Mouse (Mus musculus) gastrocnemius, postnatal 25 days (tissue): ENCODE measurements around the gene Ppp1r12b. TPM values are rescaled to one million over a fixed set of nuclear protein-coding genes. Genes with fewer than 3 reads are reported as not detected.

Experiments
- DNase-seq: peaks from one replicate; pipeline ENCODE4 v3.0.0; 2022
- total RNA-seq, 2 experiments: library from RNA; stranded (reverse); gene quantifications; 1 replicate in 1 of 2; 2 replicates in 1 of 2; pipeline ENCODE4 v1.2.3; 2021

Ppp1r12b gene
- total RNA-seq, 2 experiments from 2014 or later = 193 to 200 TPM

DNA sequence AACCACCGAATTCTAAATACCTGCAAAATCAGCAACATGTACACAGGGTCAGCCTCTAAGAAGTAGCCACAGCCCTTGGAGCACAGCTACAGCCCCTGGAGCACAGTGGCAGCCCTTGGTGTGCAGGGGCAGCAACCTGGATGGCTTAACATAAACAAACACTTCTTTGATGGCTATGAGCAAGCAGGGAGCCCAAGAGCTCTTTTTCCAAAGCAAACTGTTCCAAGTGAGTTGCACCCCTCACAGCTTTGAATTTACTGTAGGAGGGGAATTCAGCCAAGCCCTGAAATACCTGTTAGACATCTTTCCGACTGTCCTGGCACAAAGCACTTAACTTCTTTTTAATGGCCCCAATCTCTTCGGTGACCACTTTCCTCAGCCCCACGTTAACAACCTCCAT lies 14.9 kb downstream of the Ppp1r12b start:
- DNase-seq = no peak

DNA sequence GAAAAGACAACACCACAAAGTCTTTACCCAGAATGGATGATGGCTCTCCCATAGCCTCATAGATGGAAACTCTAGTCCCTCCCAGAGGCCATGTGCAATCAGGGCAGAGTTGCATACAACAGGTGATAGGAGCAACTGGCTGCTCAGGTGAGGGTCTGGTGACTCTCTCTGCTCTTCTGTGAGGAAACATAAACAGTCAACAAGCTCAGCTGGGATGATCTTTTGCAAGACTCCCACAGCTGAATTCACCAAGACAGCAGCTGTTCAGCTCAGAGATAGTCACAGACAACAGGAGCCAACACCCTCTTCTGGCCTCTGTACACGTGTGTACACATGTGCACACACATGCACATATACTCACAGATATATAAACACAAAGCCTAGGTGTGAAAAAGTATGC lies 17.5 kb downstream of the Ppp1r12b start:
- no peak for DNase-seq

DNA sequence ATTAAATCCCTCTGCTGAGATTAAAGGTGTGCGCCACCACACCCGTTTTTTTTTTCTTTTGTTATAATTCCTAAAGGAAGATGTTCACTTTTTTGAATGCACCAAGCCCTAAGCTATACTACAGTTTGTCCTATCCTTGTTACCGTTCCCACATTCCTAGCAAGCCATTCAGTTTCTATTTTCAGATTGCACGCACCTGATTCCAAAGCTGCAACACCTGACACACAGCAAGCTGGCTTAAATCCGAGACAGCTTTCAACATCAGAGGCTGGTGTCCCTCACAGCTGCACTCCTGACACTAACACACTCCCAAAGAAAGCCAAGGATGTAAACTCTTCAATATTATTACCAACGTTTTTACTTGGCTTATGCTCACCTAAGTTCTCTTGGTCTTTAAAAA lies 19.4 kb downstream of the Ppp1r12b start:
- no peak for DNase-seq

DNA sequence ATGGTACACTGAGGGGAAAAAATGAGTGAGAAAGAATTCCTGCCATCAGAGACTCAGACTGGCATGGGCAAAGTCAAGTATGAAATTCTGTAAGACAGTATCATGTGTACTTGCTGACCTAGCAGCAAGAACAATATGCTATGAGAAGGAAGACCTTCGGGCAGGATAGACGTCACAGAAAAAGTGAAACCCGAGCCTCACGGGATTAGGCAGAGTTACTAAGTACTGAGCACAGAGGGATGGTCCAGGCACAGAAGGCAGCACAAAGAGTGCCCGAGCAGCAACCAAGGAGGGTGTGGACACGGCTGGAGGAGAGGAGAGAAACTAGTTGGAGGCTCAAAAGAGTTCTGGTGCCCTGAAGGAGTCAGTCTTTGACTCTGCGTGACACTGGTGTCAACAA lies 23.3 kb downstream of the Ppp1r12b start:
- DNase-seq = peak; percentile 72

DNA sequence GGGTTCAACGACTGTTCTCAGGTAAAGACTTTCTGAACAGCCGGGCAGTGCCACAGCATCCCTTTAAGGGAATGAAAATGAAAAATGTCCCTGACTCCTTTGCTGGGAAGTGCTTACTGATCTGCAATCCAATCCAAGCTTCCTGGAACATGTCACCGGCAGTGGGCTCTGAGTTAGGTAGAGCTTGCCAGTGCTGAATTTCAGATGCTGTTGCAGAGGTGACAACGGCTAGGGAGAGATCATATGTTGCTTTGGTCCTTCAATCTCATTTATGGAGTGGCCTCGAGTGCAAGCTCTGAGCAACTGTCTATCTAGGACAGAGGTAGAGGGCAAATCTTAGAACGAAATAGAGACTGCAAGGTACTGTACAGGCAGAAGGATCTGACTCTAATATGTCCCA lies 36.7 kb downstream of the Ppp1r12b start:
- DNase-seq = peak; percentile 70

DNA sequence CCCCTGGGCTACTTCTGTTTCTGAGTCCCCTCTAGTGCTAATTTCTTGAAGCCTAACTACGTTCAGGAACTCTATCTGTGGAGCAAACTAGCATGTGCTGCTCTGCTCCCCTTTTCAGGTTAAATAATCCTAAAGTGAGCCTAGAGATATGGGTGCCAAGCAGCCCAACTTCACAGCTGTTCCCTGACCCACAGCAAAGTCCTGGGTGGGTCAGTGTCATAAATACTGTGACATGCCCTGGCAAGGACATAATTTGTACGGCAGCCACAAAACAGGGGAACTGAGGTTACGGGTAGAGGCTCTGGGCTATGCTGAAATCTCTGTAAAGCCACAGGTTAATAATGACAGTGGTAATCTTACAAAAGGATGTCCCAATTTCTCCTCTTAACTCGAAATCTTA lies 40.3 kb downstream of the Ppp1r12b start:
- peak; percentile 48 for DNase-seq

DNA sequence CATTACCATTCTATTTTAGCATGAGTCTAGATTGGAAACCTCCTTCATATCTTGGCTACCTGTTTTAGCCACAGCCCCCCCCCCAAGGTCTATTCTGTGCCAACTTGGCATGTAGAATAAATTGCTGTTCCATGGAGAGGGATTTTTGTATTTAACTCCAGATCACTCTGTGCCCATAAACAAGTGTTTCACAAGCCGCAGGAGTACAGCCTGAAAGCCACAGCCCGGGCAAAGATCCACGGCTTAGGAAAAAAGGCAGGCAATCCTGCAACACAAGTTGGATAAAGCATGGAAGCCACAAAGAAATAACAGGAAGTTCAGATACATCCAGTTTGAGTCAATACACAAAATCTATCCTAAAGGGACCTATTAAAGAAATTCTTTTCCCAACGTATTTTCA lies 42.2 kb downstream of the Ppp1r12b start:
- peak; percentile 80 for DNase-seq

DNA sequence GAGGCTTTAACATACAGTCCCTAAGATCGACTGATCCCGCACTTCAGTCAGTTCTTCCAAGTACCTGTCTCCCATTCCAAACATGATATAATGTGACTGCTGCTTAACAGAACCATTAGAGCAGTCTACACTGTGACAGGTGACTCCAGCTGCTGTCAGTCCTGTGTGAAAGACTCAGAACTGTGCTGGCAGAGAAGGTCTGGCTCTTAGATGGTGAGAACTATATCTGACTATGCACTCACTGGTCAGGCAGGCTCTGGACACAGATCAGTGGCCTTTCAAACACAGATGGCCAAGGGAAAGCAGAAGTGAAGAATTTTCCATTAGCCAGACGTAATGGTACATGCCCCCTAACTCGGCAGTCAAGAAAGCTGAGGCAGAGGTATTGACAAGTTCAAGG lies 43.9 kb downstream of the Ppp1r12b start:
- DNase-seq = peak; percentile 76

DNA sequence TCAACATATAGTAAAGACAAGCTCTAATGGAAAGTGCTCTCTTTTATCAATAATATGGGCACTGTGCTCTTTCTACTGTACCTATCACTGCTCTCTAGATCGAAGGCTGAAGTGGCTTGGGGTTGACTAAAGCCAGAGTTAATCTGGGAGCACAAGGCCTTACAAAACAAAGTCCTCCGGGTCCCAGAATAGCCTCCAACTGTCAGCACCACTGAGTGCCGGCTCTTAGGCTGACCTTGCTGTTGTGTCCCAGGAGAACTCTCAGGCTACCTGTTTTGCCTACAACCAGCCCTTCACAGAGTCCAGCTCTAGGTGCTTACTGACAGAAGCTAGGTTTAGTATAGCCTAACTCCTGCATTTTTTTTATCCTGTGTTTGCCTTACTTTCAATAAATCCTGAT lies 45.7 kb downstream of the Ppp1r12b start:
- peak; percentile 35 for DNase-seq

DNA sequence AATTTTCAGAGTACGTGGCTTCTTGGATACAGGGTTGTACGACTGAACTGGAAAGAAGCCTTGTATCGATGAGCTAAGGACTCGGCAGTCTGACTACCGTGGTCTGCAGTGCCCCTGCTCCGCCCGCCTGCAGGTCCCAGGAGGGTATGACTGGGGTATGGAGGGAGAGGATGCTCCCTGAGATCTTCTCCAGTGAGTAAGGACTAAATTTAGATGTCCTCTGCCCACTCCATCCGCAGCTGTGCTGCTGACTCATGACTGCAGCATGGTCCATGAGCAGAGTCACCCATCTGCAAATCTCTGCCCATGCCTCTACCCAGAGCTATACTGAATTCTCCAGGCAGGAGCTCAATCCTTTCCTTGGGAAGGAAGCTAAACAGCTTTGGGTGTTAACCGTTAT lies 46.3 kb downstream of the Ppp1r12b start:
- DNase-seq = peak; percentile 69

DNA sequence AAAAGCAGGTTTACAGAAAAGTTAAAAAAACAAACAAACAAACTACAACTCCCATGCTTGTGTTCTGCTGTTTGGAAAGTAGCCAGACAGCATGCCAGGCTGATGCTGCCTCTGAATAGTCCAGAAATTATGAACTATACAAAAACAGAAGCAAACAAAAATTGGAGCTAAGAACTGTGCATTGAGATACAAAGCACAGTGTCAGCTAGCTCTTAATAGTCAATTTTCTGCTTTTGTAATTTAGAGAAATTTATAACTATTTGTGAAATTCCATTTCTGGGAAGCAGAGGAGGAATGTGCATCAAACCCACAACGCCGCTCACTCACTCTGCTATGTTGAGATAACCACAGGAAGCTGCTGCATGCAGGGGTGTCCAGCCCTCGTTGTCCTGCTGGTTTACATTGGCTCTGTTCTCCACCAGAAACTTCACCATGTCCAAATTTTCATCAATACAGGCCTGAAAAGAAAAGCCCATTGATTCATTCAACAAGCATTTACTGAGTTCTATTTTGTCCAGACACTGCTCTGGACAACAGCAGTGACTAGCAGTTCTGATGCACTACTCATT lies 53.6 kb downstream of the Ppp1r12b start:
- no peak for DNase-seq

DNA sequence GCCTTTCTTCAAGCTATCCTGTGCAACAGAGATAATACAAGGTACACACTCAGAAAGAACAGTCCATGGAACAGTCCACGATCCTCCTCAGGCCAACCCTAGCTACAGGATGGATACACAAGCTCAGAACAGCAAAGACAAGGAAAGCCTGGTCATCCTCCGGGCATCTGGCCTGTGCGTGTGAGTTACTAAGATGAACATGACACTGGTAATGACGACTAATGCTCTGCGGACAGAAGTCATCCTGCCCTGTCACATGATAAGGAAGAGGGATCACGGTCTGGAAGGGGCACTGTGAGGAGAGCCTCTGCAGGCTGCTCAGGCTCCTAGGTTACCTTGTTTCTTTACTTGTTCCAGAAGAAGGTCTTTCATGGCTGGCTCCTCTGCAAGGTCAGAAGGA lies 59.7 kb downstream of the Ppp1r12b start:
- DNase-seq = no peak

DNA sequence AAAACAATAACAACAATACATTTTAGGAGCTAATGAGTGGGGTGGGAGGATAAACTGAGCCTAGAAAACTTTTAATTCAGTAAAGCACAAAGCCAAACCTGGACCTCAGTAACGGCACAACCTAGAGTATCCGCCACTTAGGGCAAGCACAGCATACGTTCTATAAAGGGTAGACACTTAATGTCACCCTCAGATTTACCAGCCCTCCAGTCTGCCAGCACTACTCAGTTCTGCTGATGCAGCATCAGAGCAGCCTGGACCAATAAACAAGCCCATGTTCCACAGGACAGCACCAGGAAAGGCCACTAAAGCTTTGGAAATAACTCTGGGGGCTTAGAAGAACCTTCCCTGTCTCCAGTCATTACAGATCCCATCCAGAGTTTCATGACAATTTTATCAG lies 60.9 kb downstream of the Ppp1r12b start:
- DNase-seq = peak; percentile 16

DNA sequence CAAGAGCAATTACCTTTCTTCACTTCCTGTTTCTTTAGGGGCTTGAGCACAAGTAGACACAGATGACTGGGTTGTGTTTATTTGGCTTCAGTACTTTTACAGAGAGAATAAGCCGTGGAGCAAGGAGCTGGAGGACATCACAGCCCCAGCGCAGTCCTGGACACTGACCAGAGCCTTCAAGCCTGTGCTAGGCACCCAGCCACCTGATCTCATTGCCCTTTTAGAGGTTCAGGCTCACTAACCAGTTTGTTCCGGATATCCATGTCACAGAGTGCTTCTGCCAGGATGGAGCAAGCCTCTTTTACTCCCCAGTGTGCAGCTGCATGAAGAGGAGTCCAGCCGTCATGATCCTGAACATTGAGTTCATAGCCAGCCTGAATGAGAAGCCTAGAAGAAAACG lies 63.8 kb downstream of the Ppp1r12b start:
- peak; percentile 86 for DNase-seq

DNA sequence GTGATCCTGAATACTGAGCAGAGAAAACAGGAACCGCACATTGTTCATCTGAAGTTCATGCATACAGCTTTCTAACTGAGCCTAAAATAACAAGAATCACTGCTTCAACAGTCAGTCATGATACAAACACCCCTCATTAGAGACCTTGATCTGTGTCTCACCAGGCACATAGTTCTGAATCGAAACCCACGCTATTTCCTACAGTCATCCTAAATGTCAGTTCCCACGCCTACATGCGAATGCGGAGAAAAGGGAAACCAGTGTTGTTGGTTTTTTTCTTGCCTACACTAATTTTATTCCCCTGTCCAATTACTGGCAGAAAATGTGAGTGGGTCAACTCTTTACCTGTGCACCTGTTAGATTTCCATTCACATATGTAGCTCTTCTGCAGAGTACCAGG lies 66.1 kb downstream of the Ppp1r12b start:
- DNase-seq = no peak

DNA sequence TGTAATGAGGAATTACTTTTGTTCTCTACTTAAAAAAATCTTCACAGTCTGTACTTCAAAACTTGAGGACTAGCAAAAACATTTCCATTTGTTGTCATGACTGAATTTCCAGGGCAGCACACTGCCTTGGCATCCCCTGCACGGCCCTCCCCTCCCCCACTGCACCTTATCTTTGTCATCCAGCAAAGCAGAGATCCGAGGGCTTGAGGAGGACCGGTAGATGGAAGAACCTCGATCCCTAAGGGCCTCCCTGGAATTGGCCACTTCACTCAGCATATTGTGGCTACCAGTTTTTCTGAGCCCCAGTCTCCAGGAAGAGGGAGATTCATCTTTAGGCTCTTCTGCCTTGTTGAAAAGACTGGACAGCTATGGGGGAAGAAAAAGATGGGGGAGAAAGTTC lies 79.9 kb downstream of the Ppp1r12b start:
- no peak for DNase-seq

DNA sequence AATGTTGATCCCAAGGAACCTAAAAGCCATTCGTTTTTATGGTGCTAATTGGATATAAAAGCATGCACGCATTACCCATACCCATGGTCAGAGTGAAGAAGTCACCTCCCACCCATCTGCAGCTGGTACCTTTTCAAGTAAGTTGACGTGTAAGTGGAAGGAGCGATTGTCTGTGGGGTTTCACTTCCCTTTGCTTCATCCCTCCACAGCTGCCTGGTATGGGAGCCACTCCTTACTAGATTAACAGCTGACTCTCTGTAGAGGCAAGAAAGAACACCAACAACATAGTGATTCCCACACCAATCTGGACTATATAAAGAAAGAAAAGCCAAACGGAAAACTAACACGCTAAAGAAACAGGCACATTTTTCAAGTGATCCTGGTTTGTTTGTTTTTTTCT lies 83.1 kb downstream of the Ppp1r12b start:
- no peak for DNase-seq

DNA sequence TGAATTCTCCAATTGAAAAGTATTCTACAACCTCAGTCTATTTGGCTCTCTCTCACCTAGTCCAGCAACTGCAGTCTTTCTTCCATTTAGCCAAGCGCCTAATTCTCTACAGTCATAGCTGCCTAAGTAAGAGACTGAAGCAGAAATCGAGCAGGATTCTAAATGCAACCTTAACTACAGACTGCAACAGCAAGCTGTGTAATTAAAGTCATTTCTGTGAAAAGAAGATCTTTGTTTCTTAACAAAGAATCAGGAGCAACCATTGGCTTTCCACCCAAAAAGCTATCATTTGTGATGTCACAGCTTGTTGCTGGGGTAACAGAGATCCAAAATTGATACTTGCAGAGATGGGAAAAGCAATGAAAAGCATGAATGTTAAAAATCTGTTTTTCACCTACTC lies 89.3 kb downstream of the Ppp1r12b start:
- DNase-seq = no peak

DNA sequence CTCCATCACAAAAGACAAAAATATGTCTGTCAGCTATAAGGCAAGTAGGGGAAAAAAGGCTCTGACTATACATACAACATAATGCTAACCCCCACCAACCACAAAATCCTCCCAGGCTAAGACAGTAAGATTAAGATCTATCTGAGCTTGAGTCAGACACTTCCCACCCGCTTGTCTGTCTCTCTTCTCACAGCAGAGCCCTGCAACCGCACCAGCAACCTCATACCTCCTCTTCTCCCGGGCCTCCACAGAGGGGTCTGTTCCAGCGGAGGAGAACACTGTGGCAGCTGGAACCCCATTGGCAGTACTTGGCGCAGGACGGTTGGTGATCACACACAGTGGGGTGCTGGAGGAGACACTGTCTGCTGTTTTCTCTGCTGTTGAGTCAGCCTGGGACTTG lies 90.2 kb downstream of the Ppp1r12b start:
- no peak for DNase-seq

DNA sequence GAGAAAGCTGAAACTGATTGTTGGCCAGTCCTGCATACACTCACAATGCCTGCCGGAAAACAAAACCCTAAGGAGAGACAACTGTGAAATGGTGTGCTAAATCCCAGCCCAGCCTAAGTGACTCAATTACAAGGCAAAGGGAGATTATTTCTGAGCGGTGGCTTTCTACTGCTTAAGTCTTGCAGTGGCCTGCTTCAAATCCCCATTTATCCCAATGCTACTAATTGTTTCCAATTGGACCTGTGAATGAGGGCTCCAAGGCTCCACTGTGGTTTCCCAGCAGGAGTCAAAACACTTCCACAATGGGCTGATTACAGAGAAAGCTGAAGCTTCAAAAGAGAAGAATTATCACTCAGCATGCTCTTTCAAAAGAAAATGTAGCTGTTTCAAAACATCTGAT lies 95.2 kb downstream of the Ppp1r12b start:
- no peak for DNase-seq

DNA sequence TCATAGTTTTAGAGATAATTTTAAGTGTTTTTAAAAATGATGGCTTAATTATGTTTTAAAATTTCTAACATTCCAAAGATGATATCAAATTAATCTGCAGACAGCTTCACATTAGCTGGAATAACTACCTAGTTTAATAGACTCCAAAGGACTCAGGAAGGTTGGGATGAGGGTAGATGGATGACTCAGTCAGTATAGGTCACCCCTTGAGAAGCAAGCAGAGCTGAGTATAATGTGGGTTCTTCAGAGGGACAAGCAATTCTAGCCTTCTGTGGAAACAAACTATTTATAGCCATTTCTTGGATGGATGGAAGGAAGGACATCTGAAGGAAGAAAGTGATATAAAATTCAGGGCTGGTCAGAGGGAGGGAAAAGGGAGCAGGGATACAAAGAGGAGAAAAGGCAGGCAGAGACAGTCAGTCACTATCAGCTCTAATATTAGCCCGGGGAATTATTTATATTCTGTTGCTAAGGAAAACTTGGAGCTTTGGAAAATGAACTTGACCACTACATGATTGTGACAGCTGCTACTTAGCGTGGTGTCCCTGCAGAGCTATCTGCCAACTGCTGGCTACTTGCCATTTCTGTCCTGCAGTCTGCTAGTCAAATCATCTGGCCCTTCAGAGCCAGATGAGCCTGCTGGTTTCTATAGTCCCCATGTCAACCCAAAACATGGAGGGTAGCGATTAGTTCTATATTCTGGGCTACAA lies 97.2 kb downstream of the Ppp1r12b start:
- peak; percentile 76 for DNase-seq

DNA sequence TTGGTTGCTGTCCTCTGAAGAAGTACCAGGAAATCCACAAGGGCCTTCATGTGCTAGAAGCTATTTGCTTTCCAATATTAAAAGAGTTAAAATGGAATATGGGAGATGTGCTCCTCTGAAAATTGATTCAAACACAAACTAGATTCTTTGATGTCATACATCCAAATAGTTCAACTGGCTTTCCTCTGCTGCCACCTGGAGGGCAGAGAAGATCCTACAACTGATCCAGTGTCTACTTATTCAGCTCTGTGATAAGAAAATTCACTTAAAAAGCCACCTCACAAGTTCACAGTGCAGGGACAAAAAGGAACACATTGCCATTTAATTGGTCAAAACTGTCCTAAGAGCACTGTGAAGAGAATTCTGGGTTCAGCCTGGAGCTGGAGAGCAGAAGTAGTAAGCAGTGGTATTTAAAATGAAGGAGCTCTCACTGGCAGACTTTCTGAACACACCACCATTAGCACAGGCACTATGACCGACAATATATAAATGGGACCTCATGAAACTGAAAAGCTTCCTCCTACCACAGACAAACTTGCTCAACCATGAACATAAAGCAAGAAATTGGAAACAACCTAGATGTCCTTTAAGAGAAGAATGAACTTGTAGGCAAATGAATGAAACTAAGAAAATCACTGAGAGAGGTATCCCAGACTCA lies 101.3 kb downstream of the Ppp1r12b start:
- no peak for DNase-seq

DNA sequence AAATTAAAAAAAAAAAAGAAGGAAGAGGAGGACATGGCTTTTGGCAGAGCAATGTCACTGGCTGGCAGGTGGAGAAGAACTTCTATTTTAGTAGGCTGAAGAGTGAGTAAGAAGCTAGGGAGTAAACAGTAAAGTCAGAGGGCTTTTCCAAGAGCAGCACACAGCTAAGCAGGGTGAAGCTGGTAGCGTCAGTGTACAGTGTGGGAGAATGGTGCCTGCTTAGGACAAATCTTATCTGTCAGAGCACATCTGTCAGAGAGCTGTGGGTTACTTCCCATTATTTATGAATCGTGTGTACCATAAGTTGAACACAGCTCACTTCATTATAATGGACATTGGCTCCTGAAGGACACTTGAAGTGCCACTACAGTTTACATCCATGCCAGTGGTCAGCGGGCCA lies 102.9 kb downstream of the Ppp1r12b start:
- no peak for DNase-seq

DNA sequence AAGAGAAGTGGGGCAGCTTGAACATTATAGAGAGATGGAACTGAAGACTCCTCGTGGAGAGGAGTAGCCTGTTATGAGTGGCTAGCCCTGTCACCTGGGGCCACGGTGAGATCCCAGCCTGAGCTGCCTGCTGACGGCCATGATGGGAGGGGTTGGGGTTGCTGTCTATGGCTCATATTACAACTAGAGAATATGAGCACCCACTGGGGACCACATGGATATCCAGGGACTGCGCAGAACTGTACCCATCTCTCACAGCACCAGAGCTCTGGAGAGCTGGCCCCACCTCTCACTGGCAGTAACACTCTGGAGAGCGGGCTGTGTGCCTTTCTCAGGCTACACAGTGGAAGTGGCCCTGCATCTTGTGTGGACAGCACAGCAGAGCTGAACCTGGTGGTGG lies 104.5 kb downstream of the Ppp1r12b start:
- DNase-seq = no peak
